Mouse (Mus musculus) erythroblast, embryonic 14.5 days (primary cell): ENCODE data around the gene Rnf167. TPM values are rescaled to one million over a fixed set of nuclear protein-coding genes. Genes with fewer than 3 reads are reported as not detected.

Experiments used
- H3K27me3 ChIP-seq: 2 replicates; pipeline ENCODE4 v1.6.1; 2012; ENCODE audit warnings: inconsistent platforms; ENCODE audit not compliant: control insufficient read depth
- H3K36me3 ChIP-seq: 2 replicates; pipeline ENCODE4 v1.6.1; 2012; ENCODE audit warnings: mild to moderate bottlenecking, inconsistent platforms; ENCODE audit not compliant: control insufficient read depth
- H3K4me1 ChIP-seq: 2 replicates; pipeline ENCODE4 v1.6.1; 2012; ENCODE audit warnings: inconsistent platforms; ENCODE audit not compliant: control insufficient read depth
- H3K4me3 ChIP-seq: replicated peaks from 2 replicates; pipeline ENCODE3; 2012; ENCODE audit warnings: moderate library complexity, mild to moderate bottlenecking, inconsistent platforms
- H3K9me3 ChIP-seq: 2 replicates; pipeline ENCODE4 v1.6.1; 2012; ENCODE audit warnings: low read length, inconsistent platforms, mixed read lengths; ENCODE audit not compliant: control insufficient read depth
- GATA1 ChIP-seq: IDR thresholded peaks from 2 replicates; pipeline ENCODE4 v1.6.1; 2012; ENCODE audit warnings: low read length, inconsistent platforms, mixed read lengths
- TAL1 ChIP-seq: IDR thresholded peaks from 3 replicates; pipeline ENCODE4 v1.6.1; 2012; ENCODE audit warnings: low read length, inconsistent platforms, mixed read lengths
- polyA plus RNA-seq: library from polyadenylated mRNA; stranded (reverse); fragments of >175 nt; gene quantifications from 2 replicates; pipeline ENCODE4 v1.2.3, GENCODE M21; 2012

The Rnf167 gene
- polyA plus RNA-seq, result 24.0 and 33.2 TPM in 2 replicates

DNA sequence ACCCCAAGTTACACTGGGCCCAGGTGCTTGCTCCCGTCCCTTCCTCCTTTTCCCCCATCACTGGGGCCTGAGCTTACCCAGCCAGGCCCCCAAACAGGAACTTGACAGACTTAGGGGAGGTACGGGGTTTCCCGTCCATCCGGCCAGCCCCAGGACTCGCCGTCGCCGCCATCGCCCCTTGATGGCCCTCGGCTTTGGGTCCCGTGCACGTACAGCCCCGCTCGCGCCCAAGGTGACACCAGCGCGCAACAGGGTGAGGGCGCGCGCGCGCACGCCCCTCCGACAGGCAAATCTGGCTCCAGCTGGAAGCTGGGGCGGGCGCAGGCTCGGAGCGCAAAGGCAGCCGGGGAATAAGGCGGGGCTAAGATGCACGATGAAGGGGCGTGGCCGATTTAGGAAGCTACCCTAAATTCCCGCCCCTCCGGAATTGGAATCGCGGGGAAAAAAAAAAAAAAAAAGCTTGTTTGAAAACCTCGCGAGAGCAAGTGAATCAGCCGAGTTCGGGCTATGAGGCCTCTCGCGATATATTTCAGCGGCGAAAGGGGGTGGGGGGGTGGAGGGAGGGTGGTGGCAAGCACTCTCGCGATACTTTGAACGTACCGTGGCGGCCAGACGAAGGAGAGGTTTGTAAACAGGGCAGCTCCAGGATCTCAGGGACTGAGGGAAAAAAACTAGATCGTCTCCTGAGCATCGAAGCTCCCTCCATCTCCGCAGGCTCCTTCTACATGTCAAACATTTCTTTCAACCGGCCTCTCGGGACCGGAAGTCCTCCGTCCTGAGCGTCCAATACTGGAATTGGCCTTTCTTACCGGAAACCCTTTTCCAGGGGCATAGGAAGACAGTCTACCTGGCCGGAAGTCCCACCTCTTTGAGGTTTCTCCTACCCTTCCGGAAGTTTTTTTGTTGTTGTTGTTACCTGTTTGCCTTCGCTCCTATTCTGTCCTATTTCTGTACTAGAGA is at the start of gene Rnf167, which contains the start of gene Slc25a11:
Gene Rnf167 (plus strand): TSS at position 545 of the 960 bp plus-strand sequence.
Gene Slc25a11 (minus strand): TSS at position 789 of the 960 bp plus-strand sequence.
- H3K27me3 ChIP-seq, result no peaks in the 10 kb centered on the region
- no peaks in the 10 kb centered on the region for H3K9me3 ChIP-seq
- peaks cover 68% of the 10 kb centered on the region for H3K36me3 ChIP-seq
- no peak for TF ChIP-seq TAL1
- no peak for TF ChIP-seq GATA1
- H3K4me3 ChIP-seq, result peak within 1 kb of the TSS; percentile 74
- H3K4me1 ChIP-seq, result peaks cover 68% of the 10 kb centered on the region

- Histone ChIP-seq H3K27me3 (no peaks in the 10 kb centered on the region), H3K36me3 (peaks cover 36% of the 10 kb centered on the region), H3K9me3 (no peaks in the 10 kb centered on the region), H3K4me3 (no peak overlapping the region), H3K4me1 (peaks cover 15% of the 10 kb centered on the region)
- TF ChIP-seq TAL1, result no peak
- no peak for TF ChIP-seq GATA1
These were observed 49.7 kb upstream of the Rnf167 start for GRCm38 (mm10) chr11:70597301-70597700.

- no peaks in the 10 kb centered on the region for H3K9me3 ChIP-seq
- peaks cover 44% of the 10 kb centered on the region for H3K36me3 ChIP-seq
- H3K4me1 ChIP-seq, result peaks cover 15% of the 10 kb centered on the region
- TF ChIP-seq TAL1, result no peak
- TF ChIP-seq GATA1, result no peak
- H3K4me3 ChIP-seq, result no peak overlapping the region
- no peaks in the 10 kb centered on the region for H3K27me3 ChIP-seq
These were observed 48.5 kb upstream of the Rnf167 start for GRCm38 (mm10) chr11:70598451-70598953.

GRCm38 (mm10) chr11:70605024-70605566 is 41.9 kb upstream of the Rnf167 start:
- H3K36me3 ChIP-seq, result peaks cover 80% of the 10 kb centered on the region
- peaks cover 7% of the 10 kb centered on the region for H3K4me1 ChIP-seq
- no peak overlapping the region for H3K4me3 ChIP-seq
- TF ChIP-seq GATA1 (no peak), TAL1 (no peak)
- no peaks in the 10 kb centered on the region for H3K9me3 ChIP-seq
- H3K27me3 ChIP-seq, result no peaks in the 10 kb centered on the region

DNA sequence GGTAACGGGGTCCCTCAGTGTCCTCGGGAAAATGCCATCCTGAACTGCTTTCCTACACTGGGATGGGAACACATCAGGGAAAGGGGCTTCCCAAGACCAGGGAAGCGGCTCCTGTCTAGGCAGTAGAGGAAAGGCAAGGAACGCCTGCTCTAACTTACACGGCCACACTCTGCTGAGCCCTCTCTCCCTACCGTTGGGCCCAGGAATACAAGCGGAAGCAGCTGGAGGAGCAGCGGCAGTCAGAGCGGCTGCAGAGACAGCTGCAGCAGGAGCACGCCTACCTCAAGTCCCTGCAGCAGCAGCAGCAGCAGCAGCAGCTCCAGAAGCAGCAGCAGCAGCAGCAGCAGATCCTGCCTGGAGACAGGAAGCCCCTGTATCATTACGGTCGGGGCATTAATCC is 40.3 kb upstream of the Rnf167 start:
- H3K27me3 ChIP-seq, result no peaks in the 10 kb centered on the region
- peaks cover 7% of the 10 kb centered on the region for H3K4me1 ChIP-seq
- H3K4me3 ChIP-seq, result no peak overlapping the region
- TF ChIP-seq TAL1, result no peak
- TF ChIP-seq GATA1, result no peak
- H3K36me3 ChIP-seq, result peaks cover 89% of the 10 kb centered on the region
- H3K9me3 ChIP-seq, result no peaks in the 10 kb centered on the region

DNA sequence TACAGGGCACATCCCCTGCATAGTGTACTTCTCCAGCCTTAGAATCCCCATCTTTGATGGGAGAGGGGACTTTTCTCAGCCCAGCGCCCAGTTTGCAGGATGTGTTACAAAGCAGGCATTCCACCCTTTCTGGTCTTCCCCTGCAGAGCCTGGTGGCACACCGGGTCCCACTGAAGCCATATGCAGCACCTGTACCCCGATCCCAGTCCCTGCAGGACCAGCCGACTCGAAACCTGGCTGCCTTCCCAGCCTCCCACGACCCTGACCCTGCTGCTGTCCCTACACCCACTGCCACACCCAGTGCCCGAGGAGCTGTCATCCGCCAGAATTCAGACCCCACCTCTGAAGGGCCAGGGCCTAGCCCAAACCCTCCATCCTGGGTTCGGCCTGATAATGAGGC is 39.4 kb upstream of the Rnf167 start:
- peaks cover 89% of the 10 kb centered on the region for H3K36me3 ChIP-seq
- H3K27me3 ChIP-seq, result no peaks in the 10 kb centered on the region
- H3K4me3 ChIP-seq, result no peak overlapping the region
- TF ChIP-seq TAL1, result no peak
- no peak for TF ChIP-seq GATA1
- H3K4me1 ChIP-seq, result peaks cover 9% of the 10 kb centered on the region
- H3K9me3 ChIP-seq, result no peaks in the 10 kb centered on the region

- Histone ChIP-seq H3K4me1 (peaks cover 13% of the 10 kb centered on the region), H3K27me3 (no peaks in the 10 kb centered on the region), H3K4me3 (no peak overlapping the region), H3K36me3 (peaks cover 90% of the 10 kb centered on the region), H3K9me3 (no peaks in the 10 kb centered on the region)
- TF ChIP-seq TAL1 (no peak), GATA1 (no peak)
These were observed 38.5 kb upstream of the Rnf167 start for GRCm38 (mm10) chr11:70608381-70609066.

- Histone ChIP-seq H3K36me3 (peaks cover 69% of the 10 kb centered on the region), H3K4me1 (peaks cover 27% of the 10 kb centered on the region), H3K27me3 (peaks cover under 1% of the 10 kb centered on the region; the same call in 1 of the 2 replicates), H3K4me3 (no peak overlapping the region), H3K9me3 (no peaks in the 10 kb centered on the region)
- TF ChIP-seq TAL1 (no peak), GATA1 (no peak)
These were observed 36.3 kb upstream of the Rnf167 start for GRCm38 (mm10) chr11:70610752-70611151.
